Comparison of ENCODE assay signal across 8 mouse cellular contexts in the genomic region with DNA sequence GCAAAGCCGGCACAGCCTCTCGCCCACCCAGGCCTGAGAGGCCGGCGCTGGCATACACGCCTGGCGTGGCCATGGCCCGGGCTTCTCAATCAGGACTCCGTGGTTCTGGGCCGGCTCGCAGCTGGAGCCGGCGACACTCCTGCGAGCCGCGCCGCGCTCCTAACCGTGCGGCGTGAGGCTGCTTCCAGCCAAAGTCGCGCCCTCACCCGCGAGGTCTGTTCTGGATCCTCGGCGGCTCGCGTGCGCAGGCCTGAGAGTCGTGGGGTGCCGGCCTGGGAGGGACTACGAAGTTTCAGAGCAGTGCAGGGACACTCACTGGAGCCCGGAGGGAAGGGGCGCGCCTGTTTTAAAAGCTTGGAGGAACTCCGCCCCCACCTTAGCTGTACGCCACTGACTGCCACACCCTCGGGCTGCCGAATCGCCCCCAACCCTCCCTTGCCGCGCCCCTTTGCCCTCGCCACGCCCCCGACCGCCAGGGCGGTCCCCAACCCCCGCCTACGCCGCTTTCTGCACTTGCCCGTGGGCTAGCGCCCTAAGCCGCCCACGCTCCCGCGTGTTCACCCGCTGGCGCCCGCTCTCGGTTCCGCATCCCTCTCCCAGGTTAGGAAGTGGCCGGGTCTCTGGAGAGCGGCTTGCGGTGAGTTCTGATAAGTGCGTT. TPM values are rescaled to one million over a fixed set of nuclear protein-coding genes. Genes with fewer than 3 reads are reported as not detected.
DNase-seq lines count a peak whose midpoint lies in the region; ATAC-seq and TF ChIP-seq lines count a peak whose summit lies in the region.

A gene (minus strand): TSS at position 367 of the 658 bp plus-strand sequence.

- under 1% methylated on average over 65 of the region's 65 CpGs for WGBS in heart, embryonic 10.5 days
- under 1% methylated on average over 65 of the region's 65 CpGs for WGBS in lung, embryonic 14.5 days
- under 1% methylated on average over 64 of the region's 65 CpGs for WGBS in olfactory bulb, adult 2 months

- H3K27ac ChIP-seq in heart, embryonic 10.5 days: peak within 1 kb of the TSS; percentile 52; the same call in 1 of the 2 replicates
- no peak within 1 kb of the TSS for H3K27ac ChIP-seq in lung, embryonic 14.5 days (ENCODE audit: low read depth)
- no peak within 1 kb of the TSS for H3K27ac ChIP-seq in olfactory bulb, adult 2 months (ENCODE audit: insufficient read depth, low read depth, low read length)

- H3K9ac ChIP-seq in lung, embryonic 14.5 days: peak within 1 kb of the TSS; percentile 50

- H3K4me1 ChIP-seq in heart, embryonic 10.5 days: peaks cover 20% of the 10 kb centered on the region
- H3K4me1 ChIP-seq in lung, embryonic 14.5 days (ENCODE audit: insufficient read depth): no peaks in the 10 kb centered on the region
- H3K4me1 ChIP-seq in olfactory bulb, adult 2 months (ENCODE audit: control insufficient read depth, insufficient read depth, low read length): peaks cover 22% of the 10 kb centered on the region

- H3K36me3 ChIP-seq in heart, embryonic 10.5 days: no peaks in the 10 kb centered on the region
- H3K36me3 ChIP-seq in lung, embryonic 14.5 days (ENCODE audit: insufficient read depth): no peaks in the 10 kb centered on the region

- peak within 1 kb of the TSS; percentile 100 for H3K4me2 ChIP-seq in lung, embryonic 14.5 days

- no peak for TF ChIP-seq CTCF in lung, embryonic 14.5 days (IDR thresholded peaks at IDR 0.05; ENCODE audit: low read depth)
- no peak for TF ChIP-seq CTCF in olfactory bulb, adult 2 months (IDR thresholded peaks at IDR 0.05; ENCODE audit: insufficient read depth, low read depth, low read length)

- no peaks in the 10 kb centered on the region for H3K9me3 ChIP-seq in heart, embryonic 10.5 days
- no peaks in the 10 kb centered on the region for H3K9me3 ChIP-seq in lung, embryonic 14.5 days (ENCODE audit: low read depth, low read length)

- peak within 1 kb of the TSS; percentile 77 for H3K4me3 ChIP-seq in heart, embryonic 10.5 days
- peak within 1 kb of the TSS; percentile 58 for H3K4me3 ChIP-seq in lung, embryonic 14.5 days (ENCODE audit: low read depth, low read length)
- peak within 1 kb of the TSS; percentile 48 for H3K4me3 ChIP-seq in olfactory bulb, adult 2 months (ENCODE audit: insufficient read depth, low read depth, low read length)

- no peak for TF ChIP-seq POLR2A in olfactory bulb, adult 2 months (IDR thresholded peaks at IDR 0.05; ENCODE audit: insufficient read depth, low read depth, low read length)

- DNase-seq in monocyte, adult 2 months (ENCODE audit: low read depth in 1 of 2, low spot score in 2 of 2): peak; percentile 5 to 6
- peak; percentile 31 for DNase-seq in embryo, embryonic 11.5 days (ENCODE audit: low read depth, low spot score)
- DNase-seq in heart, embryonic 10.5 days (ENCODE audit: low spot score): peak; percentile 85
- DNase-seq in kidney, adult 9 months: peak; percentile 52
- peak; percentile 65 for DNase-seq in lung, embryonic 14.5 days
- peak; percentile 85 for DNase-seq in thymus, postnatal 14 days

- peaks cover 68% of the 10 kb centered on the region for H3K27me3 ChIP-seq in heart, embryonic 10.5 days (ENCODE audit: insufficient read depth, poor library complexity, severe bottlenecking)
- peaks cover 41% of the 10 kb centered on the region for H3K27me3 ChIP-seq in lung, embryonic 14.5 days (ENCODE audit: insufficient read depth, low read length)

- ATAC-seq in monocyte, adult 5-6 weeks (replicated peaks; ENCODE audit: insufficient number of reproducible peaks, low FRiP score, low TSS enrichment, poor library complexity, severe bottlenecking): no peak
- ATAC-seq in lung, embryonic 14.5 days (ENCODE audit: insufficient read depth): peak; percentile 84

RNA-seq across cellular contexts. Expression of the gene that starts here (rescaled TPM):
- not detected in 3 replicates for total RNA-seq in monocyte, adult 5-6 weeks (2017)
- 0.09 and 0.10 TPM in 2 replicates for polyA plus RNA-seq in heart, embryonic 10.5 days (2016; fragmentation: Nextera tagmentation; extraction: Ambion mirVana)
- 0.68 and 0.78 TPM in 2 replicates for polyA plus RNA-seq in lung, embryonic 14.5 days (2014; fragmentation: Nextera tagmentation; extraction: Ambion mirVana)
- not detected in 2 replicates for polyA plus RNA-seq in olfactory bulb, adult 2 months (2012; ENCODE audit: insufficient read depth, insufficient read length, low replicate concordance, missing spikeins)

Comparison
In these comparisons a context has a peak if more than half of its experiments do, and no peak if none do; other contexts are left out.
1. Peak in DNase-seq, H3K4me3 ChIP-seq and H3K27ac ChIP-seq in heart, embryonic 10.5 days; RNA of the gene not detected or under 1 TPM.
2. Peak in DNase-seq, ATAC-seq, H3K4me3 ChIP-seq, H3K9ac ChIP-seq and H3K4me2 ChIP-seq in lung, embryonic 14.5 days; RNA of the gene not detected or under 1 TPM.
3. DNase-seq: peak in every context shown above with its lines; median percentile 85 in heart, embryonic 10.5 days; 85 in thymus, postnatal 14 days; 65 in lung, embryonic 14.5 days; 52 in kidney, adult 9 months; 31 in embryo, embryonic 11.5 days; 6 in monocyte, adult 2 months.